Mouse (Mus musculus): ENCODE data around the gene Hoxd8.

Gene Hoxd8

GRCm38 (mm10) chr2:74669650-74670235 lies 34.7 kb upstream of the Hoxd8 start:
- no peak for DNase-seq (ENCODE audit: low spot score in 2 of 2)

GRCm38 (mm10) chr2:74670632-74671188 lies 33.7 kb upstream of the Hoxd8 start:
- no peak for DNase-seq (ENCODE audit: low spot score in 2 of 2)

- no peak for DNase-seq (ENCODE audit: low spot score in 2 of 2)
Observed at GRCm38 (mm10) chr2:74671847-74672246, 32.6 kb upstream of the Hoxd8 start.

- DNase-seq (ENCODE audit: low spot score in 2 of 2): no peak
Observed at GRCm38 (mm10) chr2:74672481-74673362, 31.7 kb upstream of the Hoxd8 start.

- DNase-seq (ENCODE audit: low spot score in 2 of 2): no peak
Observed at GRCm38 (mm10) chr2:74673835-74674425, 30.5 kb upstream of the Hoxd8 start.

GRCm38 (mm10) chr2:74674881-74675665 lies 29.3 kb upstream of the Hoxd8 start, which contains the start of gene Hoxd12:
TSS of gene Hoxd12 (plus strand) at chr2:74675013.
- no peak for DNase-seq (ENCODE audit: low spot score in 2 of 2)

GRCm38 (mm10) chr2:74675666-74676282 lies 28.6 kb upstream of the Hoxd8 start:
- no peak for DNase-seq (ENCODE audit: low spot score in 2 of 2)

- no peak for DNase-seq (ENCODE audit: low spot score in 2 of 2)
Observed at GRCm38 (mm10) chr2:74676376-74677052, 27.9 kb upstream of the Hoxd8 start.

GRCm38 (mm10) chr2:74677106-74677505 lies 27.3 kb upstream of the Hoxd8 start:
- no peak for DNase-seq (ENCODE audit: low spot score in 2 of 2)

- DNase-seq (ENCODE audit: low spot score in 2 of 2): no peak
Observed at GRCm38 (mm10) chr2:74678891-74679595, 25.4 kb upstream of the Hoxd8 start, which contains the start of gene Hoxd11. TSS of gene Hoxd11 (plus strand) at chr2:74679557.

GRCm38 (mm10) chr2:74679596-74679971 lies 24.8 kb upstream of the Hoxd8 start:
- no peak for DNase-seq (ENCODE audit: low spot score in 2 of 2)

GRCm38 (mm10) chr2:74679980-74680379 lies 24.4 kb upstream of the Hoxd8 start:
- no peak for DNase-seq (ENCODE audit: low spot score in 2 of 2)

GRCm38 (mm10) chr2:74680561-74681398 lies 23.6 kb upstream of the Hoxd8 start:
- no peak for DNase-seq (ENCODE audit: low spot score in 2 of 2)

GRCm38 (mm10) chr2:74681594-74682531 lies 22.6 kb upstream of the Hoxd8 start:
- no peak for DNase-seq (ENCODE audit: low spot score in 2 of 2)

- DNase-seq (ENCODE audit: low spot score in 2 of 2): no peak
Observed at GRCm38 (mm10) chr2:74682796-74683195, 21.6 kb upstream of the Hoxd8 start.

- no peak for DNase-seq (ENCODE audit: low spot score in 2 of 2)
Observed at GRCm38 (mm10) chr2:74683471-74683951, 20.9 kb upstream of the Hoxd8 start.

GRCm38 (mm10) chr2:74684106-74684505 lies 20.3 kb upstream of the Hoxd8 start:
- no peak for DNase-seq (ENCODE audit: low spot score in 2 of 2)
